8 mouse cellular contexts compared by ENCODE assay signal in genomic region chr1:176812491-176813291, GRCm38 (mm10). TPM values are rescaled to one million over a fixed set of nuclear protein-coding genes. Genes with fewer than 3 reads are reported as not detected.
DNase-seq lines count a peak whose midpoint lies in the region; ATAC-seq and TF ChIP-seq lines count a peak whose summit lies in the region.

No protein-coding gene starts in this region.

- peak overlapping the region; percentile 92 for H3K4me3 ChIP-seq in testis, adult 2 months (ENCODE audit: control insufficient read depth, low read depth, low read length)
- peak overlapping the region; percentile 84 for H3K4me3 ChIP-seq in limb, embryonic 14.5 days (replicated peaks; ENCODE audit: low read length)
- H3K4me3 ChIP-seq in stomach, postnatal 0 days (ENCODE audit: low read depth, low read length), result peak overlapping the region; percentile 77

- no peak for TF ChIP-seq CTCF in testis, adult 2 months (IDR thresholded peaks at IDR 0.05; ENCODE audit: control insufficient read depth, insufficient read depth, insufficient replicate concordance, low read depth, low read length)
- no peak for TF ChIP-seq CTCF in stomach, postnatal 0 days (IDR thresholded peaks at IDR 0.05; ENCODE audit: low read depth)

- no peaks in the 10 kb centered on the region for H3K9me3 ChIP-seq in limb, embryonic 14.5 days (ENCODE audit: control insufficient read depth, low read length)
- no peaks in the 10 kb centered on the region for H3K9me3 ChIP-seq in stomach, postnatal 0 days (ENCODE audit: control insufficient read depth, low read length)

- no peak for TF ChIP-seq POLR2A in testis, adult 2 months (IDR thresholded peaks at IDR 0.05; ENCODE audit: control insufficient read depth, low read depth, low read length)
- TF ChIP-seq POLR2A in limb, embryonic 14.5 days (IDR thresholded peaks at IDR 0.05; ENCODE audit: borderline replicate concordance, extremely low read depth, insufficient read depth, insufficient read length), result no peak

- no peaks in the 10 kb centered on the region; the same call in none of the 2 replicates for H3K4me1 ChIP-seq in testis, adult 2 months (ENCODE audit: control insufficient read depth, insufficient read depth, low read length)
- peaks cover 22% of the 10 kb centered on the region for H3K4me1 ChIP-seq in limb, embryonic 14.5 days (ENCODE audit: control insufficient read depth, insufficient read depth, low read length)
- H3K4me1 ChIP-seq in stomach, postnatal 0 days (replicated peaks; ENCODE audit: control insufficient read depth, insufficient read depth), result no peaks in the 10 kb centered on the region

- H3K9ac ChIP-seq in limb, embryonic 14.5 days (ENCODE audit: low read depth, low read length, severe bottlenecking), result peak overlapping the region; percentile 96
- peak overlapping the region; percentile 79 for H3K9ac ChIP-seq in stomach, postnatal 0 days (ENCODE audit: low read length)

- peak overlapping the region; percentile 72 for H3K4me2 ChIP-seq in limb, embryonic 14.5 days (replicated peaks; ENCODE audit: low read depth, low read length, severe bottlenecking)
- H3K4me2 ChIP-seq in stomach, postnatal 0 days (replicated peaks; ENCODE audit: low read depth), result peak overlapping the region; percentile 68

- WGBS in limb, embryonic 14.5 days, result 18% methylated on average over 11 of the region's 11 CpGs
- WGBS in stomach, postnatal 0 days, result 12% methylated on average over 11 of the region's 11 CpGs

- H3K27ac ChIP-seq in testis, adult 2 months (ENCODE audit: control insufficient read depth, insufficient read depth, low read depth, low read length), result peak overlapping the region; percentile 76
- peak overlapping the region; percentile 97 for H3K27ac ChIP-seq in limb, embryonic 14.5 days (replicated peaks; ENCODE audit: low read depth, low read length)
- H3K27ac ChIP-seq in stomach, postnatal 0 days (replicated peaks), result peak overlapping the region; percentile 94

- H3K36me3 ChIP-seq in testis, adult 2 months (ENCODE audit: control insufficient read depth, insufficient read depth, low read length), result no peaks in the 10 kb centered on the region
- no peaks in the 10 kb centered on the region for H3K36me3 ChIP-seq in limb, embryonic 14.5 days (ENCODE audit: control insufficient read depth, insufficient read depth, low read length)
- no peaks in the 10 kb centered on the region for H3K36me3 ChIP-seq in stomach, postnatal 0 days (ENCODE audit: control insufficient read depth, insufficient read depth, low read length)

- H3K27me3 ChIP-seq in testis, adult 2 months (ENCODE audit: control insufficient read depth, insufficient read depth, low read length), result no peaks in the 10 kb centered on the region
- no peaks in the 10 kb centered on the region for H3K27me3 ChIP-seq in limb, embryonic 14.5 days (ENCODE audit: control insufficient read depth, insufficient read depth, low read length)
- H3K27me3 ChIP-seq in stomach, postnatal 0 days (ENCODE audit: control insufficient read depth, insufficient read depth, low read length), result no peaks in the 10 kb centered on the region

- ATAC-seq in cerebellum, adult (ENCODE audit: insufficient number of reproducible peaks, low FRiP score, low TSS enrichment), result no peak
- ATAC-seq in limb, embryonic 14.5 days (ENCODE audit: low FRiP score, low read depth), result no peak
- no peak for ATAC-seq in stomach, postnatal 0 days (ENCODE audit: low FRiP score, low TSS enrichment)

- peak; percentile 38 for DNase-seq in cerebellum, adult 9-11 months
- no peak for DNase-seq in testis, postnatal 10 days (ENCODE audit: low spot score)
- DNase-seq in limb, embryonic 14.5 days (ENCODE audit: low spot score), result no peak
- no peak for DNase-seq in stomach, postnatal 0 days (ENCODE audit: low spot score)
- no peak for DNase-seq in right cerebral cortex, adult 2 months (ENCODE audit: low spot score in 2 of 2)
- no peak for DNase-seq in thymus, postnatal 25 days

- TF ChIP-seq EP300 in stomach, postnatal 0 days (optimal IDR thresholded peaks at IDR 0.05), result no peak

RNA-seq across cellular contexts. Expression of gene Cep170, which starts 1.2 kb away (rescaled TPM):
- polyA plus RNA-seq in testis, adult 2 months (2012; rRNA removed), result 57.7 and 62.2 TPM in 2 replicates
- 42.3 and 44.7 TPM in 2 replicates for polyA plus RNA-seq in limb, embryonic 14.5 days (2012; rRNA removed)
- polyA plus RNA-seq in limb, embryonic 14.5 days (2014; fragmentation: Nextera tagmentation; extraction: Ambion mirVana), result 32.8 and 33.5 TPM in 2 replicates
- 4.9 and 5.5 TPM in 2 replicates for polyA plus RNA-seq in stomach, postnatal 0 days (2015; fragmentation: Nextera tagmentation; extraction: Ambion mirVana)

RNA-seq across cellular contexts. Expression of gene Sdccag8, which starts 1.8 kb away (rescaled TPM):
- 14.3 and 17.4 TPM in 2 replicates for polyA plus RNA-seq in testis, adult 2 months (2012; rRNA removed)
- 6.0 and 8.5 TPM in 2 replicates for polyA plus RNA-seq in limb, embryonic 14.5 days (2012; rRNA removed)
- polyA plus RNA-seq in limb, embryonic 14.5 days (2014; fragmentation: Nextera tagmentation; extraction: Ambion mirVana), result 15.8 and 18.7 TPM in 2 replicates
- polyA plus RNA-seq in stomach, postnatal 0 days (2015; fragmentation: Nextera tagmentation; extraction: Ambion mirVana), result 6.4 TPM in 2 replicates
